ENCODE assay signal across 29 mouse cellular contexts in genomic region chr3:100777568-100777967, GRCm38 (mm10). TPM values are rescaled to one million over a fixed set of nuclear protein-coding genes. Genes with fewer than 3 reads are reported as not detected.
DNase-seq lines count a peak whose midpoint lies in the region; ATAC-seq lines count a peak whose summit lies in the region.
"Had no signal": no experiment of that assay in that cellular context is flagged by ENCODE, and none has a peak within 500 bp of the region (broad histone marks: within the 10 kb centered on the region; RNA-seq: fewer than 3 reads in every experiment).

No protein-coding gene starts in this region.

- ATAC-seq in forebrain, embryonic 11.5 days (replicated peaks; ENCODE audit: low FRiP score) = 0 out of 2 replicates have a peak, but pooled peaks have one; percentile 27
- no peak for ATAC-seq in forebrain, embryonic 15.5 days (replicated peaks)
- no peak for ATAC-seq in midbrain, embryonic 11.5 days (ENCODE audit: low FRiP score)
- no peak for ATAC-seq in midbrain, embryonic 16.5 days
- ATAC-seq: CD4-positive, CD25-positive, alpha-beta regulatory T cell, adult 4 months; intestine, embryonic 15.5 days had no signal

- no peak overlapping the region for H3K4me2 ChIP-seq in forebrain, embryonic 11.5 days (ENCODE audit: low read depth, low read length, severe bottlenecking)
- no peak overlapping the region for H3K4me2 ChIP-seq in forebrain, embryonic 15.5 days (replicated peaks)
- H3K4me2 ChIP-seq in midbrain, embryonic 11.5 days = no peak overlapping the region
- H3K4me2 ChIP-seq in midbrain, embryonic 16.5 days (ENCODE audit: low read length) = no peak overlapping the region
- H3K4me2 ChIP-seq: heart, embryonic 12.5 days; heart, embryonic 15.5 days; hindbrain, embryonic 12.5 days; hindbrain, embryonic 15.5 days; intestine, embryonic 15.5 days had no signal

- H3K9me3 ChIP-seq in forebrain, embryonic 11.5 days (ENCODE audit: control insufficient read depth, low read length) = no peaks in the 10 kb centered on the region
- no peaks in the 10 kb centered on the region for H3K9me3 ChIP-seq in forebrain, embryonic 15.5 days
- H3K9me3 ChIP-seq in midbrain, embryonic 11.5 days (ENCODE audit: control insufficient read depth, low read length) = no peaks in the 10 kb centered on the region
- no peaks in the 10 kb centered on the region for H3K9me3 ChIP-seq in midbrain, embryonic 16.5 days (replicated peaks; ENCODE audit: control insufficient read depth, low read length, poor library complexity, severe bottlenecking)
- H3K9me3 ChIP-seq: heart, embryonic 12.5 days; heart, embryonic 15.5 days; hindbrain, embryonic 12.5 days; hindbrain, embryonic 15.5 days; intestine, embryonic 15.5 days had no signal

- no peak for DNase-seq in forebrain, embryonic 11.5 days (ENCODE audit: low spot score)
- peak; percentile 13 for DNase-seq in heart, adult 11 months
- DNase-seq in heart, postnatal 10 days = no peak
- peak; percentile 86 for DNase-seq in midbrain, embryonic 11.5 days (ENCODE audit: low spot score, missing footprints)
- peak; percentile 22 for DNase-seq in embryo, embryonic 9.5 days (ENCODE audit: extremely low spot score)
- DNase-seq in spleen, adult 18-20 months = no peak
- DNase-seq: adrenal gland, adult 2 months; adrenal gland, postnatal 14 days; cerebellum, adult 11-12 months; cerebellum, adult 8-10 months; cerebellum, postnatal 10 days; cerebellum, postnatal 36 days; gastrocnemius, postnatal 10 days; gastrocnemius, postnatal 36 days; heart, adult 18-20 months; heart, postnatal 14 days; heart, postnatal 4 days; kidney, adult 11 months; kidney, adult 8-10 months had no signal

- intact Hi-C loops in heart, postnatal 10 days (cut with DNase I) = no loop called here

- H3K36me3 ChIP-seq in forebrain, embryonic 11.5 days (ENCODE audit: control insufficient read depth, insufficient read depth, low read length) = no peaks in the 10 kb centered on the region
- H3K36me3 ChIP-seq in forebrain, embryonic 15.5 days = no peaks in the 10 kb centered on the region
- no peaks in the 10 kb centered on the region for H3K36me3 ChIP-seq in midbrain, embryonic 11.5 days (ENCODE audit: control insufficient read depth, insufficient read depth, low read length)
- H3K36me3 ChIP-seq in midbrain, embryonic 16.5 days (ENCODE audit: control insufficient read depth, insufficient read depth, low read length) = no peaks in the 10 kb centered on the region
- H3K36me3 ChIP-seq: heart, embryonic 12.5 days; heart, embryonic 15.5 days; hindbrain, embryonic 12.5 days; hindbrain, embryonic 15.5 days; intestine, embryonic 15.5 days had no signal

- H3K4me3 ChIP-seq in forebrain, embryonic 11.5 days (ENCODE audit: low read depth, low read length) = no peak overlapping the region
- no peak overlapping the region for H3K4me3 ChIP-seq in forebrain, embryonic 15.5 days
- no peak overlapping the region for H3K4me3 ChIP-seq in midbrain, embryonic 11.5 days (ENCODE audit: low read depth, low read length)
- no peak overlapping the region for H3K4me3 ChIP-seq in midbrain, embryonic 16.5 days (ENCODE audit: low read depth, low read length)
- H3K4me3 ChIP-seq: heart, embryonic 12.5 days; heart, embryonic 15.5 days; hindbrain, embryonic 12.5 days; hindbrain, embryonic 15.5 days; intestine, embryonic 15.5 days had no signal

- H3K27me3 ChIP-seq in forebrain, embryonic 11.5 days (ENCODE audit: control insufficient read depth, insufficient read depth, low read length) = no peaks in the 10 kb centered on the region
- no peaks in the 10 kb centered on the region for H3K27me3 ChIP-seq in forebrain, embryonic 15.5 days
- no peaks in the 10 kb centered on the region for H3K27me3 ChIP-seq in midbrain, embryonic 11.5 days (ENCODE audit: control insufficient read depth, insufficient read depth, low read length)
- no peaks in the 10 kb centered on the region for H3K27me3 ChIP-seq in midbrain, embryonic 16.5 days (ENCODE audit: control insufficient read depth, insufficient read depth, low read depth, low read length)
- H3K27me3 ChIP-seq: heart, embryonic 15.5 days; hindbrain, embryonic 12.5 days; hindbrain, embryonic 15.5 days; intestine, embryonic 15.5 days had no signal

- no peak overlapping the region for H3K9ac ChIP-seq in forebrain, embryonic 11.5 days (ENCODE audit: low read length)
- H3K9ac ChIP-seq in forebrain, embryonic 15.5 days (replicated peaks) = no peak overlapping the region
- H3K9ac ChIP-seq in midbrain, embryonic 11.5 days (ENCODE audit: low read length) = no peak overlapping the region
- H3K9ac ChIP-seq in midbrain, embryonic 16.5 days (ENCODE audit: low read depth, low read length) = no peak overlapping the region
- H3K9ac ChIP-seq: heart, embryonic 12.5 days; heart, embryonic 15.5 days; hindbrain, embryonic 12.5 days; hindbrain, embryonic 15.5 days; intestine, embryonic 15.5 days had no signal

- WGBS in forebrain, embryonic 11.5 days = 14% methylated on average over 4 of the region's 4 CpGs
- 11% methylated on average over 4 of the region's 4 CpGs for WGBS in forebrain, embryonic 15.5 days
- 35% methylated on average over 4 of the region's 4 CpGs for WGBS in midbrain, embryonic 11.5 days
- WGBS in midbrain, embryonic 16.5 days = 26% methylated on average over 4 of the region's 4 CpGs

- no peaks in the 10 kb centered on the region for H3K4me1 ChIP-seq in forebrain, embryonic 11.5 days (replicated peaks; ENCODE audit: control insufficient read depth, insufficient read depth, low read length)
- H3K4me1 ChIP-seq in forebrain, embryonic 15.5 days = no peaks in the 10 kb centered on the region
- no peaks in the 10 kb centered on the region for H3K4me1 ChIP-seq in midbrain, embryonic 11.5 days (ENCODE audit: control insufficient read depth, insufficient read depth, low read length)
- H3K4me1 ChIP-seq in midbrain, embryonic 16.5 days (ENCODE audit: control insufficient read depth, insufficient read depth, low read length) = no peaks in the 10 kb centered on the region
- H3K4me1 ChIP-seq: heart, embryonic 12.5 days; hindbrain, embryonic 12.5 days; hindbrain, embryonic 15.5 days; intestine, embryonic 15.5 days had no signal

- H3K27ac ChIP-seq in forebrain, embryonic 11.5 days (ENCODE audit: low read depth, low read length) = no peak overlapping the region
- no peak overlapping the region for H3K27ac ChIP-seq in forebrain, embryonic 15.5 days (replicated peaks)
- H3K27ac ChIP-seq in midbrain, embryonic 11.5 days (ENCODE audit: low read depth, low read length) = no peak overlapping the region
- no peak overlapping the region for H3K27ac ChIP-seq in midbrain, embryonic 16.5 days (ENCODE audit: low read length)
- H3K27ac ChIP-seq: heart, embryonic 15.5 days; hindbrain, embryonic 12.5 days; hindbrain, embryonic 15.5 days; intestine, embryonic 15.5 days had no signal

RNA-seq across cellular contexts. Expression of gene Vtcn1, which starts 47.7 kb away (rescaled TPM):
- polyA plus RNA-seq in forebrain, embryonic 11.5 days (2014; fragmentation: Nextera tagmentation; extraction: Ambion mirVana) = 0.09 and 0.20 TPM in 2 replicates
- polyA plus RNA-seq in forebrain, embryonic 15.5 days (2015; fragmentation: Nextera tagmentation; extraction: Ambion mirVana) = not detected in 2 replicates
- under 1 TPM; 0.24 to 0.79 TPM for total RNA-seq in heart, postnatal 10 days (2021)
- not detected in 2 replicates for polyA plus RNA-seq in midbrain, embryonic 11.5 days (2014; fragmentation: Nextera tagmentation; extraction: Ambion mirVana)
- polyA plus RNA-seq in midbrain, embryonic 16.5 days (2015; fragmentation: Nextera tagmentation; extraction: Ambion mirVana) = not detected in 2 replicates
- total RNA-seq: MEL had no signal
- polyA plus RNA-seq: adrenal gland, adult 2 months; CD4-positive, CD25-positive, alpha-beta regulatory T cell, adult 4 months; embryonic facial prominence, embryonic 11.5 days; hindbrain, embryonic 15.5 days had no signal

Comparison
In these comparisons a context has a peak if more than half of its experiments do, and no peak if none do; other contexts are left out.
1. DNase-seq: peak in heart, adult 11 months (single experiment), midbrain, embryonic 11.5 days (single experiment) and embryo, embryonic 9.5 days (single experiment); none in forebrain, embryonic 11.5 days (single experiment), heart, postnatal 10 days (0 of 2) and spleen, adult 18-20 months (0 of 2).